Mouse (Mus musculus) duodenum, adult 2 months (tissue): ENCODE data around the gene Chst7. TPM values are rescaled to one million over a fixed set of nuclear protein-coding genes. Genes with fewer than 3 reads are reported as not detected.

Source experiments
- polyA plus RNA-seq: library from polyadenylated mRNA; depleted of rRNA; stranded (reverse); fragments of >200 nt; gene quantifications from 2 replicates; pipeline ENCODE4 v1.2.3, GENCODE M21; 2012; ENCODE audit warnings: low replicate concordance; rRNA removed

Chst7 gene
- polyA plus RNA-seq = 1.0 and 1.2 TPM in 2 replicates

DNA sequence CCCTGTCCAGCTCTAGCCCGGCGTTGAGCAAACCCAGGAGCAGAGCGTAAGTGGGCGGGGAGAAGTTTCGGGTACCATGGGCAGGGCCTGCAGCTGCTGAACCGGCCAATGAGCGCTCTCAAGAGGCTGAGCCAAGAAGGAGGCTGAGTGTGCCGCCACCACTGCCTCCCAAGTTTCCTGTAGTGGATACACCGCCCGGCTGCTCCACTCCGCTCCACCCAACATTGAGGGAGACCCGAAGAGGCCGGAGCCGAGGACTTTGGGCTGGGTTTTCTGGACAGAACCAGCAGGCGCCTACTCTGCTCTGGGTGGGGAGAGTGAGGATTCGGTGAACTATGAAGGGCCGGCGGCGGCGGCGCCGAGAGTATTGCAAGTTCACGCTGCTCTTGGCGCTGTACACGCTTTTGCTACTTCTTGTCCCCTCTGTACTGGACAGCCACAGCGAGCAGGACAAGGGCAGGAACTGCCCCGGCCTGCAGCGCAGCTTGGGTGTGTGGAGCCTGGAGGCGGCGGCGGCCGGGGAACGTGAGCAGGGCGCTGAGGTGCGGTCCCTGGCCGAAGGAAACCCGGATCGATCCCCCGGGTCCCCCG lies at the start of gene Chst7:
TSS of gene Chst7 (plus strand) at position 180 of the 591 bp plus-strand sequence.

Other genes starting within 250 kb of the Chst7 start
- gene Slc9a7, start 232.2 kb downstream of the Chst7 start, polyA plus RNA-seq = 0.42 and 0.58 TPM in 2 replicates